Mouse (Mus musculus): ENCODE measurements around the gene Trim23. TPM values are rescaled to one million over a fixed set of nuclear protein-coding genes. Genes with fewer than 3 reads are reported as not detected.
A peak's percentile ranks its signal among the peaks of the same experiment; 100 is the strongest.

The Trim23 gene
- polyA plus RNA-seq (2016; fragmentation: Nextera tagmentation; extraction: Ambion mirVana) = 17.7 and 19.8 TPM in 2 replicates

DNA sequence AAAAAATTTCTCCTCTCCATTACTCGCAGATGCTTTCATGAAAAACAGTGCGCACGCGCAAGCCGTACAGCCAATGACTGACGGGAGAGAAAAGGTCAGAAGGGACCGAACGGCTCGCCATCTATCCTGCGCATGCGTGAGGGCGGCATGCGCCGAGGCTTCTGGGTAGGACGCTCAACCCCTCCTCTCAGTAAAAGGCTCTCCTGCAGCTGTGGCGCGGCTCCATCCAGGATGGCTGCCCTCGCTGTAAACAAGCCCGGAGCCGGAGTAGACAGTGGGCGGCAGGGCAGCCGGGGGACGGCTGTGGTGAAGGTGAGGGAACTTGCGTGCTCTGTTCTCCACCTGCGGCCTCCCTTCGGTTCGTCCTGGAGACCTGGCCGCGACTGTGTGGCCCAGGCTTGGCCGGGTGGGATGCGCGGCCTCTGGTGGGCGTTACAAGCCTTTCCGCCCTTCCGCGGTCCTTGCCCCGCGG is at the start of gene Trim23:
Trim23 (plus strand) TSS at position 148 of the 472 bp plus-strand sequence.
- Histone ChIP-seq H3K36me3 (replicated peaks) (peaks cover 48% of the 10 kb centered on the region), H3K27ac (replicated peaks) (peak within 1 kb of the TSS; percentile 92), H3K9me3 (no peaks in the 10 kb centered on the region), H3K27me3 (replicated peaks; ENCODE audit: low read depth, poor library complexity, severe bottlenecking) (no peaks in the 10 kb centered on the region), H3K4me3 (peak within 1 kb of the TSS; percentile 82), H3K4me1 (peaks cover 18% of the 10 kb centered on the region)
- WGBS = under 1% methylated on average over 38 of the region's 38 CpGs
- peak; percentile 97 for DNase-seq (ENCODE audit: low spot score)

DNA sequence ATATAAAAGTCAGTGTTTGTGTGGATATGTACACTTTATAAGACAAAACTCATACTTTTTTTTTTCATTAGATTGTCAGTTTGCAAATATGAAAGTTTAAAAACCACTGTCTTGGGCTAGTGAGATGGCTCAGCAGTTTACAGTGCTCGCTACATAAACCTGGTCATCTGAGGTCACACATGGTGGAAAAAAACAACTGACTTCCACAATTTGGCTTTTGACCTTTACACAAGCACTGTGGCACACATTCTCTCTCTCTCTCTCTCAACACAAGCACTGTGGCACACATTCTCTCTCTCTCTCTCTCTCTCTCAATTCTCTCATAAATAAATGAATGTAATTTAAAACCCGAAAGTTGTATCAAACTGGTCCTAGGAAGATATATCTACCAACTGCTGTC is 46.0 kb upstream of the Trim23 start:
- no peak for DNase-seq (ENCODE audit: low spot score)
- Histone ChIP-seq H3K4me3 (no peak overlapping the region), H3K27me3 (replicated peaks; ENCODE audit: low read depth, poor library complexity, severe bottlenecking) (no peaks in the 10 kb centered on the region), H3K36me3 (replicated peaks) (peaks cover 15% of the 10 kb centered on the region), H3K27ac (replicated peaks) (no peak overlapping the region), H3K4me1 (no peaks in the 10 kb centered on the region), H3K9me3 (no peaks in the 10 kb centered on the region)
- 91% methylated on average over 2 of the region's 2 CpGs for WGBS

DNA sequence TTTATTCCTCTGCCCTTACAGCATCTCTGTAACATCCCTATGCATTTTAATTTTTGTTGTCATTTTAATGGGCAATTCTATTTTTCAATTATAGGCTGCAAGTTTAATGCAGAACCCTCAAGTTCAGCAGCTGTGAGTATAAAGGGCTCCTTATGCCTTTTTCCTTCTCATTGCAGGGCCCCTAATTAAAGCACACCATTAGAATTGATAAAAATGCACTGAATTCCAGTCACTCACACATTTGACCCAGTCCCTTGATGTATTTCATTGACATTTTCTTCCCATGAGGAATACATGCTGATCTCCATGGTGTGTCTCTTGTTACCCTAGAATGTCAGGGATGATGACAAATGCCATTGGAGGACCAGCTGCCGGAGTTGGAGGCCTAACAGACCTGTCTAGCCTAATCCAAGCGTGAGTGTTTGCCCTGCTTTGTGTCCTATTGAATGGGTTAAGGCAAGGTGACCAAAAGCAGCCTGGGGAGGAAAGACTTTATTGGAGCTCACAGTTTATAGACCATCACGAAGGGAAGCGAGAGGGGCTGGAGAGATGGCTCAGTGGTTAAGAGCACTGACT is 44.0 kb upstream of the Trim23 start:
- Histone ChIP-seq H3K36me3 (replicated peaks) (peaks cover 18% of the 10 kb centered on the region), H3K9me3 (no peaks in the 10 kb centered on the region), H3K27me3 (replicated peaks; ENCODE audit: low read depth, poor library complexity, severe bottlenecking) (no peaks in the 10 kb centered on the region), H3K4me3 (no peak overlapping the region), H3K4me1 (no peaks in the 10 kb centered on the region), H3K27ac (replicated peaks) (no peak overlapping the region)
- DNase-seq (ENCODE audit: low spot score) = no peak
- WGBS = 84% methylated on average over 4 of the region's 4 CpGs

DNA sequence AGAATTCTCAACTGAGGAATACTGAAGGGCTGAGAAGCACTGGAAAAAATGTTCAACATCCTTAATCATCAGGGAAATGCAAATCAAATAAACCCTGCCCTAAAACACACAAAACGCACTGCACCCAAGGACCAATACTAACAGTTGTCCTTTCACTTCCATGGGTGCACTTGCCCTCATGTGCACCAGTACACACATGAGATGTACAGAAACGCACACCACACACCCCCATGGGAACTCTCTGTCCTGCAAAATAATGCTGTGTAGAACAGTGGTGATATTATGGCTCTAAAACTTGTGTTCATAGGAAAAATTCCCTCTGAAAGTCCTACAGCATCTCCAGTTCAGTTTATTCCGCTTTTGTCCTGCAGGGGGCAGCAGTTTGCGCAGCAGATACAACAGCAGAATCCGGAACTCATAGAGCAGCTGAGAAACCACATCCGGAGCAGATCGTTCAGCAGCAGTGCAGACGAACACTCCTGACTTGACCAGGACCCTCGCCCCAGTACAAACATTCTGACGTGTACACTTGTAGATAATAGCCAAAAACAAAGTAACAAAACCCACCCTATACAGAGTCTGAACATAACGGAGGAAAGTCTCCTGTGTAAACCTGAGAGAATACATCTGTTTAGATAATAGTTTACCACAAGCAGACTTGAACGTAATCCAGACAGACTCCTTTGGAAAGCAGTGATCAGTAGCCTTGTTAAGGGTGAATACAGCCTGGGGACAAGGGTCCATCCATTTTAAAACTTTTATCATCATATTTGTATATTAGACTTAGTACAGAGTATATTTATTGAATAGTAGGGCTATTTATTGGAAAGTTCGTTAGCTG is 39.0 kb upstream of the Trim23 start:
- Histone ChIP-seq H3K9me3 (no peaks in the 10 kb centered on the region), H3K4me3 (no peak overlapping the region), H3K36me3 (replicated peaks) (peaks cover 67% of the 10 kb centered on the region), H3K4me1 (no peaks in the 10 kb centered on the region), H3K27me3 (replicated peaks; ENCODE audit: low read depth, poor library complexity, severe bottlenecking) (no peaks in the 10 kb centered on the region), H3K27ac (replicated peaks) (no peak overlapping the region)
- 46% methylated on average over 13 of the region's 13 CpGs for WGBS
- DNase-seq (ENCODE audit: low spot score) = peak; percentile 78

DNA sequence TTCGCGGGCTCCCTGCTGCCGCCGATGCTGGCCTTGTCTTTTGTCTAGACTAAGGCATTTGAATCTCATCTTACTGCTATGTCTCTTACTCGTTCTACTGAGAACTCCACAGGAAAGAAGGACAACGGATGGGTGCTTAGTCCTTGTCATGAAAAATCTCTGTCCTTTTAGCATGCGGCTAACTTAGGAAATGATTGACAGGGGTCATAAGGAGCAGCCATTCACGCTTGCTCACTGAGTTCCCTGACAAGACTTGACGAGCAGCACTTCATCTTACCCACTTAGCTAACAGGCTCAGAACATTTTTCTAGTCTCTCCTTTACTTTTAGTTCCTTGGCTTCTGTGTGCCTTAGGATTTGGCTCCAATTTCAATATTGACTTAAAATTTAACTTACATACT is 33.7 kb upstream of the Trim23 start:
- no peak for DNase-seq (ENCODE audit: low spot score)
- Histone ChIP-seq H3K36me3 (replicated peaks) (peaks cover 99% of the 10 kb centered on the region), H3K9me3 (no peaks in the 10 kb centered on the region), H3K4me1 (no peaks in the 10 kb centered on the region), H3K27ac (replicated peaks) (no peak overlapping the region), H3K27me3 (replicated peaks; ENCODE audit: low read depth, poor library complexity, severe bottlenecking) (no peaks in the 10 kb centered on the region), H3K4me3 (no peak overlapping the region)
- 84% methylated on average over 9 of the region's 9 CpGs for WGBS

DNA sequence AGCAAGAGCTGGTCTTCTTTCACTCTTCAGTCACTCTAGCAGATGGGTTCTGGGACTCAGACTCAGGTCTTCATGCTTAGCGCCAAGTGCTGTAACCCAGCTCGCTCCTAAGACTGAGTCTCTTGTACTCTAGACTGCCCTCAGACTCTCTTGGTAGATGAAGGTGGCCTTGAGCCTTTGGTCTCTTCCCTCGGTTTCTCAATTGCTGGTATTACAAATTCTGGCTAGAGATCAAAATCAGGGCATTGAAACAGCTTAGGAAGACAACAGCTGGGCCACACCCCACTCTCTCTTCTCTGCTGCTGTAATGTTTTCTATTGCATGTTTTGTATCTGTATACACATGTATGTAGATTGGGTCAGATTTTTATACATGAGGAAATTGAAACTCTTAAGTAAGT is 33.0 kb upstream of the Trim23 start:
- WGBS = 91% methylated on average over 3 of the region's 3 CpGs
- Histone ChIP-seq H3K36me3 (replicated peaks) (peaks cover 92% of the 10 kb centered on the region), H3K4me3 (no peak overlapping the region), H3K27me3 (replicated peaks; ENCODE audit: low read depth, poor library complexity, severe bottlenecking) (no peaks in the 10 kb centered on the region), H3K27ac (replicated peaks) (no peak overlapping the region), H3K4me1 (no peaks in the 10 kb centered on the region), H3K9me3 (no peaks in the 10 kb centered on the region)
- no peak for DNase-seq (ENCODE audit: low spot score)

DNA sequence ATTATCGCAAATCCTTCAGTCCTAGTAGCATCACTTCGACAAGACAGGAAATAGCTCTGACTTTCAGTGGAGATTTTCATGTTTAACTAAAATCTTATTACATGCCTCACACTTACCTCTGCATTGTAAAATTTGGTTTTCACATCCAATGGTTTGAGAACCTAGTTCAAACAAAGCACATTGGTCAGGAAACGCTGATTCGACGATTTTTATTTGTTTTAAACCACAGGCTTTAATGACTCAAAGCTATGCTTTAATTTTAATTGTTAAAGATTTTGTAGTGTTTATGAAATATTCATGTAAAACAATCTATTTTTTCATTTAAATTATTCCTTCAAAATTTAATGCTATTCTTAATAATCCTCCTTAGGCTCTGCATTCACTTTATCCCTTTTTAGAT is 24.4 kb upstream of the Trim23 start:
- no peak overlapping the region for H3K4me3 ChIP-seq
- H3K27ac ChIP-seq (replicated peaks) = no peak overlapping the region
- H3K4me1 ChIP-seq = no peaks in the 10 kb centered on the region
- no peaks in the 10 kb centered on the region for H3K27me3 ChIP-seq (replicated peaks; ENCODE audit: low read depth, poor library complexity, severe bottlenecking)
- H3K9me3 ChIP-seq = no peaks in the 10 kb centered on the region
- DNase-seq (ENCODE audit: low spot score) = no peak
- 95% methylated on average over 5 of the region's 5 CpGs for WGBS
- H3K36me3 ChIP-seq (replicated peaks) = peaks cover 69% of the 10 kb centered on the region

DNA sequence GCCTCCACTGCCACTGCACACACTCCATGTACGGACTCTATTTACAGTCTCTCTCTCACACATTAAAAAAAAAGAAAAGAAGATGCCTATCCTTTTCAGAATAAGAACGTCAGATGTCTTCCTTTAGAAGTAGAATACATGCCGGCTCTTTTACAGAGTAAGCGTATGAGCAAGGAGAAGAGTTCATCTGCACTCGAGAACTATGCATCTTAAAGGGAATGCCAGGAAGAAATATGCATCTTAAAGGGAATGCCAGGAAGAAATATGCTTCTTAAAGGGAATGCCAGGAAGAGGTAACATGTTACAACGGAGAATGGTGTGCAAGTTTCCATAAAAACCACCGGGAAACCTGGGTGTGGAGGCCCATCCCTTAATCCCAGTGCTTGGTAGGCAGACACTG is 23.5 kb upstream of the Trim23 start:
- no peaks in the 10 kb centered on the region for H3K9me3 ChIP-seq
- H3K36me3 ChIP-seq (replicated peaks) = peaks cover 71% of the 10 kb centered on the region
- no peak for DNase-seq (ENCODE audit: low spot score)
- WGBS = 93% methylated on average over 7 of the region's 7 CpGs
- no peak overlapping the region for H3K27ac ChIP-seq (replicated peaks)
- H3K27me3 ChIP-seq (replicated peaks; ENCODE audit: low read depth, poor library complexity, severe bottlenecking) = no peaks in the 10 kb centered on the region
- no peak overlapping the region for H3K4me3 ChIP-seq
- no peaks in the 10 kb centered on the region for H3K4me1 ChIP-seq

DNA sequence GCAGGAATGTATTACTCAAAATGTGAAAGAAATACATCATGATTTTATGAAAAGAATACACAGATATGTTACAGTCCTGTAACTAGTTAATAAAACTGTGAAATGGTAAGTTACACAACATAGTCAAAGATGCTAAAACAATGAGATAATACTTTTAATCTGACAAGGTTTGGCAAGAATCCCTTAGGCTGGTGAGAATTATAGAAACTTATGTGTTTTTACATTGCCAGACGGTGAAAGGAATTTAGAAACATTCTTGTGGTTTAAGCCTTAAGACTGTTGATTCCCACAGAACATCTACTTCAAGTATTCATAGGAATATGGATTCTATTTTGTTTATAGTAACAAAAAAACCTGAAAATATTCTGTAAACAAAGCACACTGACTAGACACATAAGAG is 22.9 kb upstream of the Trim23 start:
- DNase-seq (ENCODE audit: low spot score) = no peak
- Histone ChIP-seq H3K27ac (replicated peaks) (no peak overlapping the region), H3K4me3 (no peak overlapping the region), H3K9me3 (no peaks in the 10 kb centered on the region), H3K27me3 (replicated peaks; ENCODE audit: low read depth, poor library complexity, severe bottlenecking) (no peaks in the 10 kb centered on the region), H3K36me3 (replicated peaks) (peaks cover 75% of the 10 kb centered on the region), H3K4me1 (no peaks in the 10 kb centered on the region)
- WGBS = 86% methylated on average over 1 of the region's 1 CpGs

DNA sequence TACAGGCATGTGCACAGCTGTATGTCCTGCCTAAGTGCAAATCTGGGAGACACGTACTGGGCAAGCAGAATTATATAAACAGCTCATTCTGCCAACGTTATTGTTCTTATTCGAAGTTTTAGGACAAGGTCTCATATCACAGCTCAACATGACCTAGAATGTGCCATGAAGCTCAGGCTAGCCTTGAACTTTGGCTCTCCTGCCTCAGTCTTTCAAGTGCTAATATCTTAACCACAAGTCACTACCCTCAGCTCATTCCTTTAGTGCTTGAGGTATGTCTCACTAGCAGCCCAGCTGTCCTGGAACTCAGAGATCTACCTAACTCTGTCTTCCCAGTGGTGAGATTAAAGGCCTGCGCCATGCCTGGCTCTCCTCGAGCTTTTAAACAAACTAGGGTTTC is 6.9 kb upstream of the Trim23 start:
- no peaks in the 10 kb centered on the region for H3K27me3 ChIP-seq (replicated peaks; ENCODE audit: low read depth, poor library complexity, severe bottlenecking)
- H3K4me3 ChIP-seq = no peak overlapping the region
- WGBS = 92% methylated on average over 5 of the region's 5 CpGs
- H3K4me1 ChIP-seq = peaks cover 4% of the 10 kb centered on the region
- H3K36me3 ChIP-seq (replicated peaks) = peaks cover 53% of the 10 kb centered on the region
- peaks cover 3% of the 10 kb centered on the region; the same call in 1 of the 2 replicates for H3K9me3 ChIP-seq
- no peak for DNase-seq (ENCODE audit: low spot score)
- no peak overlapping the region for H3K27ac ChIP-seq (replicated peaks)

DNA sequence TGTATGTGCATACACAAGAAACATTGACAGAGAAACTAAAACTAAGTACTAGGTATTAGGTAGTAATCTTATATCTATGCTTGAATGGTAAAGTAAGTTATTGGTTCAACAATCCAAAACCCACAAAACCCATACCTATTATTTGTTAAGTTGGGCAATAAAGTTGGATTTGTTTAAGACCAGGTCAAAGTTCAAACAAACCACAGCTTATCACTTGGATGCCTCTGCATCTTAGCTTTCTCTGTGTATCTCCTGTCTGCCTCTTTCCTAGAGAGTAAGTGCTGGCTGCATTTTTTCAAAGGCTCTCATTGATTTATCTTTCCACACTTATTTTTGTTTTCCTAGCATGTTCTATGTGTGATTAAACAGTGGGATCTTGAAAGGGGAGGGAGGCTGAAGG is 6.1 kb upstream of the Trim23 start:
- peaks cover 3% of the 10 kb centered on the region; the same call in 1 of the 2 replicates for H3K9me3 ChIP-seq

DNA sequence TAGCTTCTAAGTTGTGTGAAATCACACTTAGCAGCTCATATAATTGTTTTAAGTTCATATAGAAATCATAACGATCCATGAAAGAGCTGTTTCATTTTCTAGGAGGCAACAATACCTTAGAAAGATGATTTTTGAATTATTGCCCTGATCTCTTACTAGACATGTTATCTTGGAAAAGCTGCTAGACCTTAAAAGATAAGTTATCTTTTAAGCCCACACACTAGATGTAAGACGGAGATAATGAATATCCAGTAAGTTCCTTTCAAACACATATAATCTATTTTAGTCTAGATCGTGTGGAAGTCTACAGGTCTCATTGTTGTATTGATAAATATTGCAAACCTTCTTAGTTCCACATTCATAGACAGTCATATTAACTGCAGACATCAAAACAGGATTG is 1.7 kb upstream of the Trim23 start:
- peaks cover 35% of the 10 kb centered on the region for H3K36me3 ChIP-seq (replicated peaks)
- H3K27me3 ChIP-seq (replicated peaks; ENCODE audit: low read depth, poor library complexity, severe bottlenecking) = no peaks in the 10 kb centered on the region
- 83% methylated on average over 3 of the region's 3 CpGs for WGBS
- peak overlapping the region; percentile 82 for H3K4me3 ChIP-seq
- peaks cover 18% of the 10 kb centered on the region for H3K4me1 ChIP-seq
- H3K27ac ChIP-seq (replicated peaks) = no peak overlapping the region
- H3K9me3 ChIP-seq = no peaks in the 10 kb centered on the region
- DNase-seq (ENCODE audit: low spot score) = no peak

More for the DNA sequence above, 6.1 kb upstream of the Trim23 start:
- peaks cover 46% of the 10 kb centered on the region for H3K36me3 ChIP-seq (replicated peaks)
- no peak for DNase-seq (ENCODE audit: low spot score)
- no peaks in the 10 kb centered on the region for H3K27me3 ChIP-seq (replicated peaks; ENCODE audit: low read depth, poor library complexity, severe bottlenecking)
- H3K4me3 ChIP-seq = no peak overlapping the region
- no peak overlapping the region for H3K27ac ChIP-seq (replicated peaks)
- H3K4me1 ChIP-seq = peaks cover 10% of the 10 kb centered on the region
